Mouse (Mus musculus): Measurements from ENCODE around the gene Sh2b1.

DNA sequence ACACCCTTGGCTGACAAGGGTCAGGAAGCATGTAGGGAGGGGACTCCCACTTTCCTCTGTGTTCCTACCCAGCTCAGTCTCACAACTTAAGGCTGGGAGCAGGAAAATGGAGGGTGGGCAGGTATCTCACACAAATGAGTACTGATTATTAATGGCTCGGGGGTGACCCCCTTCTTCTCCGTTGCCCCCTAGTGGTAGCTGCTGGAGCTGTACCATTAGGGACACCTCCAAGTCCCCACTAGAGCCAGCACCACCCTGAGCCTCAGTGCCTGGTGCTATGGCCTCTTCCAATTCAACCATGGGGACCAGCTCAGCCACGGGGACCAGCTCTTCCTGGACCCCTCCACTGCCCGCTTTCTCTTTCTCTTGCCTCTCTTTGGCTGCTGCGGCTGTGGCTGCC lies 8.0 kb downstream of the Sh2b1 start:
- TF ChIP-seq CTCF (IDR thresholded peaks at IDR 0.05; ENCODE audit: extremely low read depth, insufficient read length, insufficient replicate concordance, low read depth, low read length) (peak; percentile 61; the same call in 1 of the 2 replicates), POLR2A (IDR thresholded peaks at IDR 0.05; ENCODE audit: low read depth, low read length) (no peak)
